Mouse (Mus musculus) MEL (cell line): ENCODE results near the gene Gipr. TPM values are rescaled to one million over a fixed set of nuclear protein-coding genes. Genes with fewer than 3 reads are reported as not detected.

Experiments
- DNase-seq: peaks from one replicate; pipeline ENCODE4 v3.0.0; 2011; ENCODE audit warnings: low read depth, low spot score
- H3K27ac ChIP-seq: 2 replicates; pipeline ENCODE4 v1.5.1; 2012; ENCODE audit warnings: low read depth, mild to moderate bottlenecking, control low read depth, low read length, moderate library complexity; ENCODE audit not compliant: control insufficient read depth
- H3K27me3 ChIP-seq, 2 experiments: fragments of 150-350 bp in 1 of 2; sonication (generic) in 1 of 2; 2 replicates each; pipeline ENCODE4 v1.6.1; 2012; ENCODE audit warnings: low read length in 2 of 2, mild to moderate bottlenecking in 2 of 2, improper control_type of control experiment in 1 of 2, moderate library complexity in 1 of 2; ENCODE audit not compliant: insufficient read depth in 2 of 2, control insufficient read depth in 1 of 2
- H3K36me3 ChIP-seq, 2 experiments: 2 replicates each; pipeline ENCODE4 v1.6.1; 2012 to 2014; ENCODE audit warnings: low read length in 2 of 2, improper control_type of control experiment in 1 of 2, inconsistent platforms in 1 of 2, mild to moderate bottlenecking in 1 of 2; ENCODE audit not compliant: insufficient read depth in 2 of 2, control insufficient read depth in 1 of 2
- H3K4me1 ChIP-seq, 2 experiments: fragments of 150-350 bp in 1 of 2; sonication (generic) in 1 of 2; 2 replicates each; pipeline ENCODE4 v1.6.1; 2012; ENCODE audit warnings: low read length in 2 of 2, improper control_type of control experiment in 1 of 2, mild to moderate bottlenecking in 1 of 2; ENCODE audit not compliant: insufficient read depth in 2 of 2, control insufficient read depth in 1 of 2
- H3K4me3 ChIP-seq, 2 experiments: fragments of 150-350 bp in 1 of 2; sonication (generic) in 1 of 2; 2 replicates each; pipeline ENCODE4 v1.5.1; 2012; ENCODE audit warnings: low read depth in 2 of 2, low read length in 2 of 2, mild to moderate bottlenecking in 2 of 2, moderate library complexity in 2 of 2, control low read depth in 1 of 2, improper control_type of control experiment in 1 of 2; ENCODE audit not compliant: control insufficient read depth in 1 of 2, insufficient read depth in 1 of 2
- H3K79me2 ChIP-seq: 2 replicates; pipeline ENCODE4 v1.6.1; 2012; ENCODE audit warnings: mild to moderate bottlenecking, low read length, moderate library complexity; ENCODE audit not compliant: control insufficient read depth, poor library complexity, insufficient read depth
- H3K9ac ChIP-seq: 2 replicates; pipeline ENCODE4 v1.6.1; 2012; ENCODE audit warnings: low read depth, mild to moderate bottlenecking, control low read depth, low read length, moderate library complexity; ENCODE audit not compliant: control insufficient read depth, poor library complexity, severe bottlenecking
- H3K9me3 ChIP-seq: fragments of 150-350 bp; sonication (generic); replicated peaks from 2 replicates; pipeline ENCODE4 v1.6.1; 2012; ENCODE audit warnings: mild to moderate bottlenecking, low read length, improper control_type of control experiment, moderate library complexity; ENCODE audit not compliant: insufficient read depth
- CHD2 ChIP-seq: IDR thresholded peaks from 2 replicates; pipeline ENCODE4 v1.6.1; 2011; ENCODE audit warnings: low read length, improper control_type of control experiment
- CTCF ChIP-seq, 3 experiments: IDR thresholded peaks in 2 of 3; conservative IDR thresholded peaks in 1 of 3; 2 replicates each; pipeline ENCODE4 v1.5.1; 2011 to 2012; ENCODE audit warnings: low read length in 3 of 3, low read depth in 2 of 3, mild to moderate bottlenecking in 2 of 3, improper control_type of control experiment in 1 of 3, inconsistent platforms in 1 of 3, mixed read lengths in 1 of 3, moderate library complexity in 1 of 3; ENCODE audit not compliant: control insufficient read depth in 1 of 3, insufficient read depth in 1 of 3, poor library complexity in 1 of 3, severe bottlenecking in 1 of 3
- E2F4 ChIP-seq: IDR thresholded peaks from 2 replicates; pipeline ENCODE4 v1.6.1; 2011; ENCODE audit warnings: low read depth, low read length, improper control_type of control experiment, borderline replicate concordance
- EP300 ChIP-seq, 2 experiments: IDR thresholded peaks; 2 replicates each; pipeline ENCODE4 v1.6.1; 2011; ENCODE audit warnings: improper control_type of control experiment in 2 of 2, low read length in 2 of 2, low read depth in 1 of 2, mild to moderate bottlenecking in 1 of 2
- GATA1 ChIP-seq: IDR thresholded peaks from 2 replicates; pipeline ENCODE4 v1.6.1; 2011; ENCODE audit warnings: low read depth, low read length, improper control_type of control experiment
- HCFC1 ChIP-seq: IDR thresholded peaks from 2 replicates; pipeline ENCODE4 v1.6.1; 2012; ENCODE audit warnings: low read depth, mild to moderate bottlenecking, inconsistent platforms, low read length, improper control_type of control experiment, moderate library complexity
- KAT2A ChIP-seq: conservative IDR thresholded peaks from 2 replicates; pipeline ENCODE4 v1.6.1; 2012; ENCODE audit warnings: low read depth, low read length, improper control_type of control experiment, inconsistent platforms
- MAFK ChIP-seq: IDR thresholded peaks from 2 replicates; pipeline ENCODE4 v1.6.1; 2011; ENCODE audit warnings: low read depth, mild to moderate bottlenecking, low read length, improper control_type of control experiment, borderline replicate concordance
- MAX ChIP-seq: IDR thresholded peaks from 2 replicates; pipeline ENCODE4 v1.6.1; 2011; ENCODE audit warnings: low read length, improper control_type of control experiment
- MAZ ChIP-seq: IDR thresholded peaks from 2 replicates; pipeline ENCODE4 v1.6.1; 2012; ENCODE audit warnings: low read depth, mild to moderate bottlenecking, inconsistent platforms, low read length, improper control_type of control experiment
- MEF2A ChIP-seq: IDR thresholded peaks from 2 replicates; pipeline ENCODE4 v1.6.1; 2014; ENCODE audit warnings: low read depth, mild to moderate bottlenecking, inconsistent platforms, low read length, improper control_type of control experiment; ENCODE audit not compliant: poor library complexity, insufficient replicate concordance, severe bottlenecking; ENCODE audit errors: extremely low read depth
- MXI1 ChIP-seq: IDR thresholded peaks from 2 replicates; pipeline ENCODE4 v1.6.1; 2011; ENCODE audit warnings: mild to moderate bottlenecking, low read depth, low read length, improper control_type of control experiment
- MYC ChIP-seq: IDR thresholded peaks from 2 replicates; pipeline ENCODE4 v1.6.1; 2011; ENCODE audit warnings: low read depth, mild to moderate bottlenecking, low read length, improper control_type of control experiment, moderate library complexity
- NELFE ChIP-seq: IDR thresholded peaks from 2 replicates; pipeline ENCODE4 v1.6.1; 2011; ENCODE audit warnings: low read depth, low read length, improper control_type of control experiment
- POLR2A ChIP-seq, 2 experiments: IDR thresholded peaks; 2 replicates each; pipeline ENCODE4 v1.6.1; 2011 to 2012; ENCODE audit warnings: low read length in 2 of 2, mild to moderate bottlenecking in 2 of 2, control low read depth in 1 of 2, improper control_type of control experiment in 1 of 2, low read depth in 1 of 2, moderate library complexity in 1 of 2; ENCODE audit not compliant: control insufficient read depth in 1 of 2, insufficient read depth in 1 of 2, poor library complexity in 1 of 2
- POLR2AphosphoS5 ChIP-seq: IDR thresholded peaks from 2 replicates; pipeline ENCODE4 v1.6.1; 2012; ENCODE audit warnings: low read depth, borderline replicate concordance, mild to moderate bottlenecking, inconsistent platforms, low read length, moderate library complexity, mixed read lengths
- RAD21 ChIP-seq: IDR thresholded peaks from 2 replicates; pipeline ENCODE4 v1.6.1; 2011; ENCODE audit warnings: mild to moderate bottlenecking, low read depth, low read length, improper control_type of control experiment
- RCOR1 ChIP-seq: IDR thresholded peaks from 2 replicates; pipeline ENCODE4 v1.6.1; 2012; ENCODE audit warnings: low read depth, mild to moderate bottlenecking, inconsistent platforms, low read length, improper control_type of control experiment
- SIN3A ChIP-seq: IDR thresholded peaks from 2 replicates; pipeline ENCODE4 v1.6.1; 2012; ENCODE audit warnings: low read length, improper control_type of control experiment, inconsistent platforms
- SMC3 ChIP-seq: IDR thresholded peaks from 2 replicates; pipeline ENCODE4 v1.6.1; 2011; ENCODE audit warnings: low read depth, low read length, improper control_type of control experiment
- TBP ChIP-seq: IDR thresholded peaks from 2 replicates; pipeline ENCODE4 v1.8.0; 2011; ENCODE audit warnings: low read depth, low read length, improper control_type of control experiment
- TCF12 ChIP-seq: IDR thresholded peaks from 2 replicates; pipeline ENCODE4 v1.6.1; 2014; ENCODE audit warnings: low read depth, mild to moderate bottlenecking, inconsistent platforms, low read length, improper control_type of control experiment, moderate library complexity
- UBTF ChIP-seq: IDR thresholded peaks from 2 replicates; pipeline ENCODE4 v1.6.1; 2012; ENCODE audit warnings: low read depth, mild to moderate bottlenecking, inconsistent platforms, low read length, improper control_type of control experiment, moderate library complexity, borderline replicate concordance; ENCODE audit not compliant: insufficient read depth
- ZMIZ1 ChIP-seq: IDR thresholded peaks from 2 replicates; pipeline ENCODE4 v1.6.1; 2012; ENCODE audit warnings: low read depth, mild to moderate bottlenecking, inconsistent platforms, low read length, improper control_type of control experiment, moderate library complexity
- polyA plus RNA-seq, 2 experiments: library from polyadenylated mRNA; stranded (reverse) in 1 of 2; unstranded in 1 of 2; fragments of >175 nt in 1 of 2; fragments of >200 nt in 1 of 2; gene quantifications; 2 replicates each; pipeline versions ENCODE4 v1.2.1 to v1.2.4; 2012; ENCODE audit warnings: low replicate concordance in 2 of 2, low read depth in 1 of 2; ENCODE audit not compliant: insufficient read length in 2 of 2, insufficient read depth in 1 of 2, missing spikeins in 1 of 2
- total RNA-seq: library from RNA; depleted of rRNA; stranded (reverse); fragments of 300-350 nt; gene quantifications from 2 replicates; pipeline ENCODE4 v1.2.3, GENCODE M21; 2012

Gipr gene
- total and polyA plus RNA-seq, 3 experiments: 0.65 to 2.1 TPM; not detected in 1

GRCm38 (mm10) chr7:19159411-19159810, 6.5 kb downstream of the Gipr start:
- Histone ChIP-seq H3K9me3 (no peaks in the 10 kb centered on the region), H3K27me3 (no peaks in the 10 kb centered on the region), H3K4me1 (peaks cover 3 to 13% of the 10 kb centered on the region in 2 experiments; a peak in 3 of 4 replicates), H3K79me2 (no peaks in the 10 kb centered on the region), H3K36me3 (peaks cover 0 to 5% of the 10 kb centered on the region in 2 experiments; a peak in 2 of 4 replicates), H3K9ac (no peak overlapping the region), H3K4me3 (no peak overlapping the region), H3K27ac (no peak overlapping the region)
- no peak for TF ChIP-seq MYC
- DNase-seq: no peak

GRCm38 (mm10) chr7:19158601-19159000, 7.3 kb downstream of the Gipr start:
- Histone ChIP-seq H3K79me2 (no peaks in the 10 kb centered on the region), H3K9me3 (no peaks in the 10 kb centered on the region), H3K27me3 (no peaks in the 10 kb centered on the region), H3K27ac (no peak overlapping the region), H3K4me1 (peaks cover under 1 to 8% of the 10 kb centered on the region in 2 experiments; a peak in 2 of 4 replicates), H3K36me3 (peaks cover 0 to 3% of the 10 kb centered on the region in 2 experiments; a peak in 2 of 4 replicates), H3K9ac (no peak overlapping the region), H3K4me3 (no peak overlapping the region)
- TF ChIP-seq RCOR1: no peak
- no peak for TF ChIP-seq TBP
- TF ChIP-seq E2F4: no peak
- TF ChIP-seq UBTF: no peak
- no peak for TF ChIP-seq HCFC1
- TF ChIP-seq GATA1: no peak
- TF ChIP-seq NELFE: no peak
- TF ChIP-seq POLR2A (IDR thresholded peaks at IDR 0.05; ENCODE audit: control insufficient read depth in 1 of 2, insufficient read depth in 1 of 2, low read depth in 1 of 2, low read length in 2 of 2, poor library complexity in 1 of 2): no peak
- TF ChIP-seq SIN3A: no peak
- TF ChIP-seq MEF2A: no peak
- no peak for TF ChIP-seq MYC
- no peak for TF ChIP-seq POLR2AphosphoS5
- TF ChIP-seq RAD21: no peak
- DNase-seq: no peak

GRCm38 (mm10) chr7:19157160-19157800, 8.6 kb downstream of the Gipr start:
- Histone ChIP-seq H3K27me3 (no peaks in the 10 kb centered on the region), H3K4me1 (peaks cover 0 to 6% of the 10 kb centered on the region in 2 experiments; a peak in 1 of 4 replicates), H3K27ac (0 out of 2 replicates have a peak overlapping the region, but pooled peaks have one; percentile 13), H3K36me3 (peaks cover 0 to 3% of the 10 kb centered on the region in 2 experiments; a peak in 2 of 4 replicates), H3K79me2 (no peaks in the 10 kb centered on the region), H3K9ac (peak overlapping the region; percentile 62), H3K9me3 (no peaks in the 10 kb centered on the region), H3K4me3 (peak overlapping the region; percentile 5 to 35; a peak in 2 of 4 replicates)
- DNase-seq: peak; percentile 91
- TF ChIP-seq MXI1 (peak; percentile 82), CHD2 (no peak), EP300 (IDR thresholded peaks at IDR 0.05; ENCODE audit: low read depth in 1 of 2, low read length in 2 of 2) (no peak), SMC3 (peak; percentile 90), MAFK (no peak), RAD21 (peak; percentile 72), HCFC1 (peak; percentile 60), MYC (peak; percentile 47; the same call in 1 of the 2 replicates), MAX (peak; percentile 47; the same call in 1 of the 2 replicates), CTCF (IDR thresholded peaks at IDR 0.05 in 2 of 3, conservative IDR thresholded peaks at IDR 0.05 in 1 of 3; ENCODE audit: control insufficient read depth in 1 of 3, insufficient read depth in 1 of 3, low read depth in 2 of 3, low read length in 3 of 3, poor library complexity in 1 of 3, severe bottlenecking in 1 of 3) (peak; percentile 93 to 97 (median 93)), ZMIZ1 (no peak), TCF12 (0 out of 2 replicates have a peak, but pooled peaks have one; percentile 43), SIN3A (peak; percentile 92), MAZ (0 out of 2 replicates have a peak, but pooled peaks have one; percentile 15), KAT2A (no peak), POLR2A (IDR thresholded peaks at IDR 0.05; ENCODE audit: control insufficient read depth in 1 of 2, insufficient read depth in 1 of 2, low read depth in 1 of 2, low read length in 2 of 2, poor library complexity in 1 of 2) (peak in 1 of 2 experiments; percentile 25; a peak in 1 of 4 replicates)
